24 mouse cellular contexts compared by ENCODE assay signal in genomic region chr12:33180421-33180820, GRCm38 (mm10).
"Had no signal": no experiment of that assay in that cellular context is flagged by ENCODE, and none has a peak within 500 bp of the region (broad histone marks: within the 10 kb centered on the region; RNA-seq: fewer than 3 reads in every experiment).

No protein-coding gene starts in this region.

- H3K36me3 ChIP-seq: heart, embryonic 13.5 days; heart, embryonic 15.5 days; hindbrain, embryonic 13.5 days; hindbrain, embryonic 15.5 days; kidney, embryonic 15.5 days; limb, embryonic 13.5 days; limb, embryonic 15.5 days had no signal

- H3K4me3 ChIP-seq: heart, adult 2 months; heart, embryonic 13.5 days; heart, embryonic 15.5 days; hindbrain, embryonic 13.5 days; hindbrain, embryonic 15.5 days; kidney, embryonic 15.5 days; limb, embryonic 13.5 days; limb, embryonic 15.5 days had no signal

- H3K27me3 ChIP-seq: heart, embryonic 13.5 days; heart, embryonic 15.5 days; hindbrain, embryonic 13.5 days; hindbrain, embryonic 15.5 days; kidney, embryonic 15.5 days; limb, embryonic 13.5 days; limb, embryonic 15.5 days had no signal

- H3K4me2 ChIP-seq: heart, embryonic 11.5 days; heart, embryonic 13.5 days; heart, embryonic 15.5 days; hindbrain, embryonic 13.5 days; hindbrain, embryonic 15.5 days; kidney, embryonic 15.5 days; limb, embryonic 13.5 days; limb, embryonic 15.5 days had no signal

- H3K27ac ChIP-seq: heart, adult 2 months; heart, embryonic 13.5 days; heart, embryonic 15.5 days; hindbrain, embryonic 13.5 days; hindbrain, embryonic 15.5 days; hindbrain, postnatal 0 days; kidney, embryonic 15.5 days; kidney, postnatal 0 days; limb, embryonic 13.5 days; limb, embryonic 15.5 days had no signal

- DNase-seq: gastrocnemius, postnatal 14 days; gastrocnemius, postnatal 36 days; heart, adult 11 months; heart, adult 2 months; heart, postnatal 14 days; heart, postnatal 36 days; kidney, adult 11 months; kidney, adult 2 months; kidney, adult 9 months; kidney, postnatal 14 days; kidney, postnatal 36 days; layer of hippocampus, adult 9-11 months; layer of hippocampus, postnatal 36 days; left cerebral cortex, postnatal 4 days had no signal
